Mouse (Mus musculus) MEL (cell line): ENCODE results near the gene Sorcs2. TPM values are rescaled to one million over a fixed set of nuclear protein-coding genes. Genes with fewer than 3 reads are reported as not detected.

Source experiments
- DNase-seq: peaks from one replicate; pipeline ENCODE4 v3.0.0; 2011; ENCODE audit warnings: low read depth, low spot score
- H3K27ac ChIP-seq: 2 replicates; pipeline ENCODE4 v1.5.1; 2012; ENCODE audit warnings: low read depth, mild to moderate bottlenecking, control low read depth, low read length, moderate library complexity; ENCODE audit not compliant: control insufficient read depth
- H3K27me3 ChIP-seq, 2 experiments: fragments of 150-350 bp in 1 of 2; sonication (generic) in 1 of 2; 2 replicates each; pipeline ENCODE4 v1.6.1; 2012; ENCODE audit warnings: low read length in 2 of 2, mild to moderate bottlenecking in 2 of 2, improper control_type of control experiment in 1 of 2, moderate library complexity in 1 of 2; ENCODE audit not compliant: insufficient read depth in 2 of 2, control insufficient read depth in 1 of 2
- H3K36me3 ChIP-seq, 2 experiments: 2 replicates each; pipeline ENCODE4 v1.6.1; 2012 to 2014; ENCODE audit warnings: low read length in 2 of 2, improper control_type of control experiment in 1 of 2, inconsistent platforms in 1 of 2, mild to moderate bottlenecking in 1 of 2; ENCODE audit not compliant: insufficient read depth in 2 of 2, control insufficient read depth in 1 of 2
- H3K4me1 ChIP-seq, 2 experiments: fragments of 150-350 bp in 1 of 2; sonication (generic) in 1 of 2; 2 replicates each; pipeline ENCODE4 v1.6.1; 2012; ENCODE audit warnings: low read length in 2 of 2, improper control_type of control experiment in 1 of 2, mild to moderate bottlenecking in 1 of 2; ENCODE audit not compliant: insufficient read depth in 2 of 2, control insufficient read depth in 1 of 2
- H3K4me3 ChIP-seq, 2 experiments: fragments of 150-350 bp in 1 of 2; sonication (generic) in 1 of 2; 2 replicates each; pipeline ENCODE4 v1.5.1; 2012; ENCODE audit warnings: low read depth in 2 of 2, low read length in 2 of 2, mild to moderate bottlenecking in 2 of 2, moderate library complexity in 2 of 2, control low read depth in 1 of 2, improper control_type of control experiment in 1 of 2; ENCODE audit not compliant: control insufficient read depth in 1 of 2, insufficient read depth in 1 of 2
- H3K79me2 ChIP-seq: 2 replicates; pipeline ENCODE4 v1.6.1; 2012; ENCODE audit warnings: mild to moderate bottlenecking, low read length, moderate library complexity; ENCODE audit not compliant: control insufficient read depth, poor library complexity, insufficient read depth
- H3K9ac ChIP-seq: 2 replicates; pipeline ENCODE4 v1.6.1; 2012; ENCODE audit warnings: low read depth, mild to moderate bottlenecking, control low read depth, low read length, moderate library complexity; ENCODE audit not compliant: control insufficient read depth, poor library complexity, severe bottlenecking
- H3K9me3 ChIP-seq: fragments of 150-350 bp; sonication (generic); replicated peaks from 2 replicates; pipeline ENCODE4 v1.6.1; 2012; ENCODE audit warnings: mild to moderate bottlenecking, low read length, improper control_type of control experiment, moderate library complexity; ENCODE audit not compliant: insufficient read depth
- BHLHE40 ChIP-seq: IDR thresholded peaks from 2 replicates; pipeline ENCODE4 v1.6.1; 2012; ENCODE audit warnings: low read depth, mild to moderate bottlenecking, inconsistent platforms, low read length, improper control_type of control experiment, borderline replicate concordance
- CHD2 ChIP-seq: IDR thresholded peaks from 2 replicates; pipeline ENCODE4 v1.6.1; 2011; ENCODE audit warnings: low read length, improper control_type of control experiment
- EP300 ChIP-seq, 2 experiments: IDR thresholded peaks; 2 replicates each; pipeline ENCODE4 v1.6.1; 2011; ENCODE audit warnings: improper control_type of control experiment in 2 of 2, low read length in 2 of 2, low read depth in 1 of 2, mild to moderate bottlenecking in 1 of 2
- GABPA ChIP-seq: IDR thresholded peaks from 2 replicates; pipeline ENCODE4 v1.6.1; 2012; ENCODE audit warnings: low read depth, mild to moderate bottlenecking, inconsistent platforms, low read length, improper control_type of control experiment, moderate library complexity
- HCFC1 ChIP-seq: IDR thresholded peaks from 2 replicates; pipeline ENCODE4 v1.6.1; 2012; ENCODE audit warnings: low read depth, mild to moderate bottlenecking, inconsistent platforms, low read length, improper control_type of control experiment, moderate library complexity
- MXI1 ChIP-seq: IDR thresholded peaks from 2 replicates; pipeline ENCODE4 v1.6.1; 2011; ENCODE audit warnings: mild to moderate bottlenecking, low read depth, low read length, improper control_type of control experiment
- NELFE ChIP-seq: IDR thresholded peaks from 2 replicates; pipeline ENCODE4 v1.6.1; 2011; ENCODE audit warnings: low read depth, low read length, improper control_type of control experiment
- POLR2AphosphoS2 ChIP-seq: IDR thresholded peaks from 2 replicates; pipeline ENCODE4 v1.6.1; 2011; ENCODE audit warnings: low read length, improper control_type of control experiment
- RCOR1 ChIP-seq: IDR thresholded peaks from 2 replicates; pipeline ENCODE4 v1.6.1; 2012; ENCODE audit warnings: low read depth, mild to moderate bottlenecking, inconsistent platforms, low read length, improper control_type of control experiment
- SIN3A ChIP-seq: IDR thresholded peaks from 2 replicates; pipeline ENCODE4 v1.6.1; 2012; ENCODE audit warnings: low read length, improper control_type of control experiment, inconsistent platforms
- ZMIZ1 ChIP-seq: IDR thresholded peaks from 2 replicates; pipeline ENCODE4 v1.6.1; 2012; ENCODE audit warnings: low read depth, mild to moderate bottlenecking, inconsistent platforms, low read length, improper control_type of control experiment, moderate library complexity
- polyA plus RNA-seq, 2 experiments: library from polyadenylated mRNA; stranded (reverse) in 1 of 2; unstranded in 1 of 2; fragments of >175 nt in 1 of 2; fragments of >200 nt in 1 of 2; gene quantifications; 2 replicates each; pipeline versions ENCODE4 v1.2.1 to v1.2.4; 2012; ENCODE audit warnings: low replicate concordance in 2 of 2, low read depth in 1 of 2; ENCODE audit not compliant: insufficient read length in 2 of 2, insufficient read depth in 1 of 2, missing spikeins in 1 of 2
- total RNA-seq: library from RNA; depleted of rRNA; stranded (reverse); fragments of 300-350 nt; gene quantifications from 2 replicates; pipeline ENCODE4 v1.2.3, GENCODE M21; 2012

The Sorcs2 gene
- total and polyA plus RNA-seq, 3 experiments: not detected

DNA sequence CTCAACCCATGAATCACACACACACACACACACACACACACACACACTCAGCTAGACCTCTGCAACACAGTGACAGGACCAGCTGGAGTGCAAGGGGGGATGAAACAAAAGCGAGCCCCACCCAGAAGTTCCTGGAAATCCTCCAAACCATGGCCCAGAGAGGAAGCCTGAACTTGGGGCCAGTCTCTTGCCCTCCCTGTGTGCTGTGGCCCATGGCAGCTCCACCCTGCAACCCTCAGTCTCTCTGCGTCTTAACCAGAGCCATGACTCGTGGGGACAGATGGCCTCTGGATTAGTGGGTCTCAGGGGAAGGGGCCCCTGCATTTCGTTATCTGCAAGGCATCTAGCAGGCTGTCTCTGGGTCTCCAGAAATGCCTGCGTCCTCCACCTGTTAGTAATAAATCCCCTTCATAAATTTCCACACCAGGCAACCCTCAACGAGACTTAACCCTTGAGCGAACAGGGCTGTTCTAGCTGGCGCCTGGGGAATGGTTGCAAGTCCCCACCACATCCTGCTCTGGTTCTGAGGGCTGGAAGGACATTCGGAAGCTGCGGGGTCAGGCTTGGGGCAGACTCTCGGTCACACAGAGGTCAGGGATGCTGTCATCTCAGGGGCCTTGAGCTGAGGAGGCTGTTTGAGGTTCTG is 24.6 kb downstream of the Sorcs2 start:
- H3K27me3 ChIP-seq: no peaks in the 10 kb centered on the region

GRCm38 (mm10) chr5:36371731-36372130 is 26.2 kb downstream of the Sorcs2 start:
- no peak overlapping the region for H3K4me3 ChIP-seq
- H3K9ac ChIP-seq: no peak overlapping the region
- H3K27me3 ChIP-seq: no peaks in the 10 kb centered on the region
- no peaks in the 10 kb centered on the region for H3K4me1 ChIP-seq
- no peaks in the 10 kb centered on the region for H3K36me3 ChIP-seq
- H3K9me3 ChIP-seq: no peaks in the 10 kb centered on the region
- no peak for TF ChIP-seq HCFC1
- no peaks in the 10 kb centered on the region for H3K79me2 ChIP-seq
- H3K27ac ChIP-seq: no peak overlapping the region
- no peak for DNase-seq

More for the DNA sequence above, 24.6 kb downstream of the Sorcs2 start:
- TF ChIP-seq NELFE (no peak), BHLHE40 (no peak), GABPA (no peak)
- H3K4me1 ChIP-seq: no peaks in the 10 kb centered on the region
- H3K27ac ChIP-seq: no peak overlapping the region
- H3K9ac ChIP-seq: no peak overlapping the region
- no peaks in the 10 kb centered on the region for H3K9me3 ChIP-seq
- H3K4me3 ChIP-seq: no peak overlapping the region
- H3K36me3 ChIP-seq: no peaks in the 10 kb centered on the region
- H3K79me2 ChIP-seq: no peaks in the 10 kb centered on the region
- DNase-seq: no peak

DNA sequence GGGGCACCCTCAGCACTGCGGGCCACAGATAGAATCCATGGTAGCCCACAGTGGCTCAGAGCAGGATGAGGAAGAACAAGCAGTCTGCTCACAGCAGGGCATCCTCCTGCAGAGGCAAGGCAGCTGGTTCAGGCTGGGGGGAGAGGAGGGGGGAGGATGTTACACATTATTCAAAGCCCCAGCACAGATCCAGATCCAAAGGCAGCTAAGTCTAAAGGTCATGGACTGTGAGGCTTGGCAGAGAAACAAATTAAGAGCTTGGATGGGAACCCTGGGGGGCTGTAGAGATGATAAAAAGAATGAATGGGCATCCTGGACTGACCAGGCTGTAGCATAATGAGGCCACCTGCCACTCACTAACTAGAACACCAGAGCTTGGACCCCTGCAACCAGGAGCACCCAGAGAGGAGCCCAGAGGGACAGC is 28.7 kb downstream of the Sorcs2 start:
- Histone ChIP-seq H3K27me3 (no peaks in the 10 kb centered on the region), H3K79me2 (no peaks in the 10 kb centered on the region)
- DNase-seq: no peak

More for the DNA sequence above, 28.7 kb downstream of the Sorcs2 start:
- no peak overlapping the region for H3K9ac ChIP-seq
- TF ChIP-seq CHD2 (no peak), ZMIZ1 (no peak), MXI1 (no peak), GABPA (no peak), BHLHE40 (no peak), RCOR1 (no peak), SIN3A (no peak), POLR2AphosphoS2 (no peak), EP300 (IDR thresholded peaks at IDR 0.05; ENCODE audit: low read depth in 1 of 2, low read length in 2 of 2) (no peak)
- TF ChIP-seq, all 39 proteins: peak for 0
- H3K4me1 ChIP-seq: no peaks in the 10 kb centered on the region
- H3K4me3 ChIP-seq: no peak overlapping the region
- H3K36me3 ChIP-seq: no peaks in the 10 kb centered on the region
- no peaks in the 10 kb centered on the region for H3K9me3 ChIP-seq
- H3K27ac ChIP-seq: no peak overlapping the region
